Comparison of ENCODE assay signal across 25 mouse cellular contexts in the genomic region with DNA sequence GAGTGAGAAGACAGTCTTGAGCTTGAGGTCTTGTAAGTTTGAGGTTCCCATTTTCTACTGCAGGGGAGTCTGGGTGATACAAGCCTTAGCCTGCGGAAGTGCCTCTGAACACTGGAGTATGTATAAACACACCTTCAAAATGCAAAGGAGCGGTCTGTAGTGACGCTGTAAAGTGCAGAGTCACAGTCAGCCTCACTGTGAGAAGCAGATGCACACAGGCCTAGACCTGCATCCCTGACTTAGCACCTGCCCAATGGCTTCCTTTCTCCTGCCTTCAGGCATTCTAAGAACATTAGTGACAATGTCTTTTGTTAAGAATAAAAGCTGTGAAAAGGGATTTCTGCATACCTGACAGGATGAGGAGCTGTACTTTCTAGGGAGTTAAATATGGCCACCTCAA. TPM values are rescaled to one million over a fixed set of nuclear protein-coding genes. Genes with fewer than 3 reads are reported as not detected.
DNase-seq lines count a peak whose midpoint lies in the region; ATAC-seq and TF ChIP-seq lines count a peak whose summit lies in the region.
"Had no signal": no experiment of that assay in that cellular context is flagged by ENCODE, and none has a peak within 500 bp of the region (broad histone marks: within the 10 kb centered on the region; RNA-seq: fewer than 3 reads in every experiment).

No protein-coding gene starts in this region.

- no peak for TF ChIP-seq POLR2A in liver, adult 2 months (IDR thresholded peaks at IDR 0.05; ENCODE audit: extremely low read depth, insufficient read depth, low read length)

- peak overlapping the region; percentile 73 for H3K27ac ChIP-seq in liver, adult 2 months (replicated peaks; ENCODE audit: insufficient read depth, low read depth, low read length)
- no peak overlapping the region for H3K27ac ChIP-seq in liver, embryonic 11.5 days (ENCODE audit: low read depth, low read length)
- H3K27ac ChIP-seq in hindbrain, embryonic 10.5 days: no peak overlapping the region
- H3K27ac ChIP-seq: embryonic facial prominence, embryonic 10.5 days; embryonic facial prominence, embryonic 13.5 days; forebrain, embryonic 12.5 days; forebrain, embryonic 15.5 days; heart, embryonic 15.5 days; hindbrain, embryonic 15.5 days had no signal

- no peak overlapping the region for H3K9ac ChIP-seq in liver, adult 2 months (ENCODE audit: low read depth, low read length)
- H3K9ac ChIP-seq in liver, embryonic 11.5 days (ENCODE audit: low read depth, low read length): no peak overlapping the region
- H3K9ac ChIP-seq: embryonic facial prominence, embryonic 13.5 days; forebrain, embryonic 12.5 days; forebrain, embryonic 15.5 days; heart, embryonic 12.5 days; heart, embryonic 15.5 days; hindbrain, embryonic 15.5 days had no signal

- 99% methylated on average over 3 of the region's 3 CpGs for WGBS in liver, adult 2 months
- WGBS in liver, embryonic 11.5 days: 84% methylated on average over 3 of the region's 3 CpGs
- WGBS in hindbrain, embryonic 10.5 days: 89% methylated on average over 3 of the region's 3 CpGs

- DNase-seq in liver, adult 2 months (ENCODE audit: extremely low read depth, low read depth, low spot score): no peak
- DNase-seq in liver, embryonic 11.5 days (ENCODE audit: low spot score): no peak
- peak; percentile 80 for DNase-seq in R1 (ENCODE audit: low read depth, low spot score)
- DNase-seq in layer of hippocampus, adult 18-20 months (ENCODE audit: low spot score in 2 of 2): no peak
- DNase-seq in hindbrain, embryonic 10.5 days (ENCODE audit: low spot score): no peak
- DNase-seq: adrenal gland, postnatal 10 days; adrenal gland, postnatal 36 days; cerebellum, adult 11-12 months; cerebellum, adult 8-10 months; cerebellum, postnatal 10 days; cerebellum, postnatal 36 days; embryo, embryonic 11 days; gastrocnemius, postnatal 25 days; heart, adult 18-20 months; heart, postnatal 10 days; heart, postnatal 36 days had no signal

- H3K4me2 ChIP-seq in liver, embryonic 11.5 days: no peak overlapping the region
- H3K4me2 ChIP-seq: embryonic facial prominence, embryonic 13.5 days; forebrain, embryonic 12.5 days; forebrain, embryonic 15.5 days; heart, embryonic 12.5 days; heart, embryonic 15.5 days; hindbrain, embryonic 15.5 days had no signal

- H3K79me2 ChIP-seq in liver, adult 2 months (ENCODE audit: control insufficient read depth, insufficient read depth, low read length): no peaks in the 10 kb centered on the region

- no peaks in the 10 kb centered on the region for H3K27me3 ChIP-seq in liver, adult 2 months (ENCODE audit: control insufficient read depth, insufficient read depth, low read length)
- no peaks in the 10 kb centered on the region for H3K27me3 ChIP-seq in liver, embryonic 11.5 days (replicated peaks; ENCODE audit: control insufficient read depth, insufficient read depth, low read length)
- no peaks in the 10 kb centered on the region for H3K27me3 ChIP-seq in hindbrain, embryonic 10.5 days (ENCODE audit: insufficient read depth, poor library complexity, severe bottlenecking)
- H3K27me3 ChIP-seq: embryonic facial prominence, embryonic 13.5 days; forebrain, embryonic 12.5 days; forebrain, embryonic 15.5 days; heart, embryonic 12.5 days; heart, embryonic 15.5 days; hindbrain, embryonic 15.5 days had no signal

- H3K4me3 ChIP-seq in liver, adult 2 months (ENCODE audit: insufficient read depth, low read depth, low read length): no peak overlapping the region
- H3K4me3 ChIP-seq in liver, embryonic 11.5 days (ENCODE audit: low read depth, low read length): no peak overlapping the region
- H3K4me3 ChIP-seq in hindbrain, embryonic 10.5 days: no peak overlapping the region
- H3K4me3 ChIP-seq: embryonic facial prominence, embryonic 10.5 days; embryonic facial prominence, embryonic 13.5 days; erythroblast, embryonic 14.5 days; forebrain, embryonic 12.5 days; forebrain, embryonic 15.5 days; heart, embryonic 12.5 days; heart, embryonic 15.5 days; hindbrain, embryonic 15.5 days had no signal

- peaks cover 4% of the 10 kb centered on the region; the same call in 1 of the 2 replicates for H3K4me1 ChIP-seq in liver, adult 2 months (ENCODE audit: control insufficient read depth, insufficient read depth, low read length)
- H3K4me1 ChIP-seq in liver, embryonic 11.5 days (replicated peaks; ENCODE audit: control insufficient read depth, insufficient read depth, low read length): peaks cover 3% of the 10 kb centered on the region; the same call in 1 of the 2 replicates
- peaks cover 7% of the 10 kb centered on the region; the same call in 1 of the 2 replicates for H3K4me1 ChIP-seq in hindbrain, embryonic 10.5 days (replicated peaks)
- H3K4me1 ChIP-seq: forebrain, embryonic 12.5 days; forebrain, embryonic 15.5 days; hindbrain, embryonic 15.5 days had no signal

- no peak for TF ChIP-seq CTCF in liver, adult 2 months (IDR thresholded peaks at IDR 0.05; ENCODE audit: low read depth, low read length)

- no peak for ATAC-seq in liver, embryonic 11.5 days (replicated peaks; ENCODE audit: low FRiP score)
- ATAC-seq in megakaryocyte, adult 5-6 weeks (ENCODE audit: poor library complexity, severe bottlenecking): peak; percentile 30; the same call in 1 of the 2 replicates
- ATAC-seq: forebrain, embryonic 15.5 days had no signal

- H3K9me3 ChIP-seq in liver, embryonic 11.5 days (ENCODE audit: control insufficient read depth, low read length): no peaks in the 10 kb centered on the region
- H3K9me3 ChIP-seq in hindbrain, embryonic 10.5 days: no peaks in the 10 kb centered on the region
- H3K9me3 ChIP-seq: embryonic facial prominence, embryonic 10.5 days; embryonic facial prominence, embryonic 13.5 days; forebrain, embryonic 12.5 days; forebrain, embryonic 15.5 days; heart, embryonic 12.5 days; heart, embryonic 15.5 days; hindbrain, embryonic 15.5 days had no signal

- H3K36me3 ChIP-seq in liver, adult 2 months (ENCODE audit: control insufficient read depth, insufficient read depth, low read length): peaks cover 84% of the 10 kb centered on the region
- no peaks in the 10 kb centered on the region for H3K36me3 ChIP-seq in liver, embryonic 11.5 days (ENCODE audit: control insufficient read depth, insufficient read depth, low read length)
- H3K36me3 ChIP-seq in hindbrain, embryonic 10.5 days: peaks cover 27% of the 10 kb centered on the region
- H3K36me3 ChIP-seq: embryonic facial prominence, embryonic 10.5 days had no signal

RNA-seq across cellular contexts. Expression of a gene that starts 17.8 kb away (rescaled TPM):
- 23.0 and 38.5 TPM in 2 replicates for total RNA-seq in liver, adult 2 months (2014; rRNA removed)
- polyA plus RNA-seq in liver, adult 2 months (2012; rRNA removed): 7.8 and 8.1 TPM in 2 replicates
- polyA plus RNA-seq in liver, embryonic 11.5 days (2014; fragmentation: Nextera tagmentation; extraction: Ambion mirVana): 322 and 335 TPM in 2 replicates
- total RNA-seq in megakaryocyte, adult 5-6 weeks (2015): 134 and 149 TPM in 2 replicates
- total RNA-seq in megakaryocyte, adult 5-6 weeks (2017): 114 and 153 TPM in 2 replicates
- 100 to 1,000 TPM; 162 to 182 TPM for total RNA-seq in layer of hippocampus, adult 18-20 months (2021)
- polyA plus RNA-seq in hindbrain, embryonic 10.5 days (2016; fragmentation: Nextera tagmentation; extraction: Ambion mirVana): 320 and 348 TPM in 2 replicates

RNA-seq across cellular contexts. Expression of a gene that starts 51.2 kb away (rescaled TPM):
- total RNA-seq in liver, adult 2 months (2014; rRNA removed): 0.74 and 1.1 TPM in 2 replicates
- polyA plus RNA-seq in liver, adult 2 months (2012; rRNA removed): 0.06 and 0.17 TPM in 2 replicates
- polyA plus RNA-seq in liver, embryonic 11.5 days (2014; fragmentation: Nextera tagmentation; extraction: Ambion mirVana): 7.0 and 7.5 TPM in 2 replicates
- total RNA-seq in megakaryocyte, adult 5-6 weeks (2015): 119 and 122 TPM in 2 replicates
- total RNA-seq in megakaryocyte, adult 5-6 weeks (2017): 168 and 226 TPM in 2 replicates
- total RNA-seq in layer of hippocampus, adult 18-20 months (2021): 100 to 1,000 TPM; 200 to 204 TPM
- polyA plus RNA-seq in hindbrain, embryonic 10.5 days (2016; fragmentation: Nextera tagmentation; extraction: Ambion mirVana): 20.6 and 23.9 TPM in 2 replicates

Comparison
In these comparisons a context has a peak if more than half of its experiments do, and no peak if none do; other contexts are left out.
1. RNA of a gene that starts 51.2 kb away (total RNA-seq): 200 to 204 TPM in layer of hippocampus, adult 18-20 months and 119 to 226 TPM in megakaryocyte, adult 5-6 weeks; 0.74 to 1.1 TPM in liver, adult 2 months; every median in the first group is over 10 times any median in the second.